Mouse (Mus musculus) kidney, embryonic 16.5 days (tissue): ENCODE measurements around the gene Ccr7. TPM values are rescaled to one million over a fixed set of nuclear protein-coding genes. Genes with fewer than 3 reads are reported as not detected.

Experiments
- ATAC-seq: fragments of 200-750 bp; cut with Nextera tagmentation; 2 replicates; pipeline ENCODE4 v1.8.0; 2017; ENCODE audit warnings: moderate TSS enrichment; ENCODE audit not compliant: low FRiP score, low TSS enrichment
- H3K27ac ChIP-seq: fragments of 300-500 bp; sonication (generic); 2 replicates; pipeline ENCODE4 v1.5.1; 2014; ENCODE audit warnings: low read length
- H3K27me3 ChIP-seq: fragments of 300-500 bp; sonication (generic); 2 replicates; pipeline ENCODE4 v1.6.1; 2014; ENCODE audit warnings: low read length, control low read depth, mixed read lengths; ENCODE audit not compliant: insufficient read depth
- H3K36me3 ChIP-seq: fragments of 300-500 bp; sonication (generic); 2 replicates; pipeline ENCODE4 v1.6.1; 2014; ENCODE audit warnings: low read length, control low read depth, mixed read lengths; ENCODE audit not compliant: insufficient read depth
- H3K4me1 ChIP-seq: fragments of 300-500 bp; sonication (generic); 2 replicates; pipeline ENCODE4 v1.6.1; 2014; ENCODE audit warnings: low read length, control low read depth, mixed read lengths; ENCODE audit not compliant: insufficient read depth
- H3K4me2 ChIP-seq: fragments of 300-500 bp; sonication (generic); replicated peaks from 2 replicates; pipeline ENCODE4 v1.6.1; 2014; ENCODE audit warnings: low read depth, low read length
- H3K4me3 ChIP-seq: fragments of 300-500 bp; sonication (generic); 2 replicates; pipeline ENCODE4 v1.5.1; 2014; ENCODE audit warnings: mild to moderate bottlenecking, low read length
- H3K9ac ChIP-seq: fragments of 300-500 bp; sonication (generic); replicated peaks from 2 replicates; pipeline ENCODE4 v1.6.1; 2014; ENCODE audit warnings: low read length
- H3K9me3 ChIP-seq: fragments of 300-500 bp; sonication (generic); 2 replicates; pipeline ENCODE4 v1.6.1; 2016; ENCODE audit warnings: low read length, control low read depth
- WGBS: fragments of 180-500 bp; shearing (Covaris S2); extraction: QIAGEN DNeasy Blood & Tissue Kit; methylation state at CpG from one replicate; pipeline ENCODE4 v1.1.7; 2014; 5-methylcytosine and 5-hydroxymethylcytosine counted together
- polyA plus RNA-seq: library from polyadenylated mRNA; unstranded; fragments of >200 nt; fragmentation: Nextera tagmentation; extraction: Ambion mirVana; gene quantifications from 2 replicates; pipeline ENCODE4 v1.2.1, GENCODE M21; 2015

Gene Ccr7
- polyA plus RNA-seq = 0.19 and 0.41 TPM in 2 replicates

DNA sequence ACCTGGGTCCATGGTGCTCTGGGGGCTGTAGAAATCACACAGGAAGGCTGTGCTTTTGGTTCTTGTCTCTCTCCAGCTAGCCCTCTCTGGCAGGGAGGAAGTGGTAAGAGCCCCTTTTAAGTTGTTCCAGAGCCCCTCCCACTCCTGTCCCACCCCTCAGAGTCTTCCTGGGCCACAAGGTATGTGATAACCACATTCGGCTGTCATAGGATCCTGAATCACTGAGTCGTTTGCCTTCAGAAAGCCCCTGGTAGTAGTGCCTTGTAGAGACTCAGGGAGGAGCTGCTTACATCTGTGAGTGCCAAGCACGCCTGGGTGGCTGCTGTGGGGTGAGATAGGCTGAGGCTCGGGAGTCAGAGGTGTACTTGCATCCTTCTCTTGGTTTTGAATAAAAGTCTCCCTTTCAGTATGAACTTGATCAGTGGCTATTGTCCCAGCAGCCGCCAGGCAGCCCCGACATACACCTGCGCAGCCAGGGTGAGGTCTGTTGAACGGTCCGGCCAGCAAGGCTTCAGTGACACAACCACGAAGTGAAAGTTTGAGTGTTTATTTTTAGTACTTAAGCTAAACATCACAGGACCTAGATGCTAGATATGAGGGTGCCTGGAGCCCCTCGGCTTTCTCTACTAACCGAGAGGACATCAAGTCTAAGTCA, at the start of gene Ccr7:
Ccr7 (minus strand) TSS at position 91 of the 655 bp plus-strand sequence.
- Histone ChIP-seq H3K27me3 (no peaks in the 10 kb centered on the region), H3K9me3 (no peaks in the 10 kb centered on the region), H3K9ac (no peak within 1 kb of the TSS), H3K4me2 (no peak within 1 kb of the TSS), H3K4me1 (0 out of 2 replicates have a peak, but pooled peaks cover 2% of the 10 kb centered on the region), H3K4me3 (no peak within 1 kb of the TSS), H3K27ac (no peak within 1 kb of the TSS), H3K36me3 (no peaks in the 10 kb centered on the region)
- no peak for ATAC-seq
- WGBS = 67% methylated on average over 12 of the region's 12 CpGs

- no peaks in the 10 kb centered on the region for H3K9me3 ChIP-seq
- no peak overlapping the region for H3K9ac ChIP-seq
- 17% methylated on average over 14 of the region's 14 CpGs for WGBS
- no peaks in the 10 kb centered on the region for H3K36me3 ChIP-seq
- H3K27ac ChIP-seq = no peak overlapping the region
- H3K4me1 ChIP-seq = no peaks in the 10 kb centered on the region
- no peak overlapping the region for H3K4me2 ChIP-seq
- H3K27me3 ChIP-seq = peaks cover 4% of the 10 kb centered on the region; the same call in 1 of the 2 replicates
- no peak for ATAC-seq
- H3K4me3 ChIP-seq = no peak overlapping the region
These were observed 34.3 kb upstream of the Ccr7 start for GRCm38 (mm10) chr11:99189154-99189582.

GRCm38 (mm10) chr11:99187348-99187747, 32.5 kb upstream of the Ccr7 start:
- H3K27ac ChIP-seq = no peak overlapping the region
- no peak overlapping the region for H3K9ac ChIP-seq
- H3K4me3 ChIP-seq = no peak overlapping the region
- H3K4me2 ChIP-seq = no peak overlapping the region
- H3K9me3 ChIP-seq = no peaks in the 10 kb centered on the region
- no peak for ATAC-seq
- WGBS = 90% methylated on average over 4 of the region's 4 CpGs
- H3K27me3 ChIP-seq = peaks cover 4% of the 10 kb centered on the region; the same call in 1 of the 2 replicates
- no peaks in the 10 kb centered on the region for H3K36me3 ChIP-seq
- H3K4me1 ChIP-seq = peaks cover 6% of the 10 kb centered on the region; the same call in 1 of the 2 replicates

GRCm38 (mm10) chr11:99186836-99187235, 32.0 kb upstream of the Ccr7 start:
- Histone ChIP-seq H3K4me2 (no peak overlapping the region), H3K9me3 (no peaks in the 10 kb centered on the region), H3K9ac (no peak overlapping the region), H3K36me3 (no peaks in the 10 kb centered on the region), H3K4me1 (peaks cover 6% of the 10 kb centered on the region; the same call in 1 of the 2 replicates), H3K27me3 (peaks cover 4% of the 10 kb centered on the region; the same call in 1 of the 2 replicates), H3K27ac (no peak overlapping the region), H3K4me3 (no peak overlapping the region)
- ATAC-seq = no peak
- 74% methylated on average over 2 of the region's 2 CpGs for WGBS

DNA sequence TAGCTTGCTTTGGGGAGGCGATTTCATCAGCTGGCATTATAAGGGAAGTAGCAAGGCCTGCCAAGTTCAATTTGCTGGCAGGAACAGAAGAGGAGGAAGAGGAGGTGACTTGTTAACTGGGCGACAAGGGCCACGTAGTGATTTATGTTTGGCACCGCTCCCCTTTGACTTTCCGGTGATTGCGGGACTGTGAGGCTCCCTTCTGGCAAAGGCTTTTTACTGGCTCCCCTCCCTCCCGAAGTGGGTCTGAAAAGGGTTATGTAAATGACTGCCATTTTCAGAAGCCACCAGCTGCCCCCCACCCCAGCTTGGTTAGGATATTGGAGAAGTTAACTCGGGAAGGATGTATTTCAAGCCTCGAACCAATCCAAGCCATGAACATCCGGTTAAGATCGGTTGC, 27.7 kb upstream of the Ccr7 start:
- Histone ChIP-seq H3K36me3 (no peaks in the 10 kb centered on the region), H3K27me3 (no peaks in the 10 kb centered on the region), H3K4me2 (peak overlapping the region; percentile 15; the same call in 1 of the 2 replicates), H3K4me1 (peaks cover 6% of the 10 kb centered on the region; the same call in 1 of the 2 replicates), H3K27ac (no peak overlapping the region), H3K4me3 (no peak overlapping the region), H3K9me3 (no peaks in the 10 kb centered on the region), H3K9ac (no peak overlapping the region)
- WGBS = 27% methylated on average over 11 of the region's 11 CpGs
- ATAC-seq = no peak

DNA sequence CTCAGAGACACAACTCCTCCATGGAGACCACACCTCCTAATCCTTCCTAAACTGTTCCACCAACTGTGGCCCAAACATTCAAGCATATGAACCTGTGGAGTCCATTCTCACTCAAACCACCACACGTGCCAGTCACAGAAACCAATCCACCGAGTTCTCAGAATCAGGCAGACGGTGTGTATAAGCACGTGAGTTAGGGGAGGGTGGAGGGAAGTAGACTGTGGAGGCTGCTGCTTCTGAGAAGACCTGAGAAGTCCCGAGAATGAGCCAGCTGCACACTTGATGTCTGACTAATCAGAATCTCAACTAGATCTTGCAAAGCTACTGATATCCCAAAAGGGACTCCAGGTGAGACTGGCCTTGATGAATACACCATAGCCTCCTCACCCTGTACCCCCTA, 25.2 kb upstream of the Ccr7 start:
- peaks cover 6% of the 10 kb centered on the region; the same call in 1 of the 2 replicates for H3K4me1 ChIP-seq
- no peak overlapping the region for H3K4me3 ChIP-seq
- no peak for ATAC-seq
- H3K9ac ChIP-seq = no peak overlapping the region
- no peak overlapping the region for H3K4me2 ChIP-seq
- H3K36me3 ChIP-seq = no peaks in the 10 kb centered on the region
- WGBS = 93% methylated on average over 5 of the region's 5 CpGs
- H3K9me3 ChIP-seq = no peaks in the 10 kb centered on the region
- H3K27me3 ChIP-seq = no peaks in the 10 kb centered on the region
- no peak overlapping the region for H3K27ac ChIP-seq

- 93% methylated on average over 1 of the region's 3 CpGs for WGBS
- Histone ChIP-seq H3K4me3 (no peak overlapping the region), H3K27ac (no peak overlapping the region), H3K4me1 (peaks cover 4% of the 10 kb centered on the region; the same call in 1 of the 2 replicates), H3K9me3 (no peaks in the 10 kb centered on the region), H3K4me2 (no peak overlapping the region), H3K9ac (no peak overlapping the region), H3K36me3 (no peaks in the 10 kb centered on the region), H3K27me3 (no peaks in the 10 kb centered on the region)
- ATAC-seq = no peak
These were observed 23.0 kb upstream of the Ccr7 start for GRCm38 (mm10) chr11:99177925-99178198.

- no peaks in the 10 kb centered on the region for H3K4me1 ChIP-seq
- WGBS = 72% methylated on average over 5 of the region's 5 CpGs
- H3K4me2 ChIP-seq = no peak overlapping the region
- ATAC-seq = no peak
- H3K27ac ChIP-seq = no peak overlapping the region
- H3K4me3 ChIP-seq = no peak overlapping the region
- no peaks in the 10 kb centered on the region for H3K27me3 ChIP-seq
- H3K9me3 ChIP-seq = no peaks in the 10 kb centered on the region
- no peaks in the 10 kb centered on the region for H3K36me3 ChIP-seq
- no peak overlapping the region for H3K9ac ChIP-seq
These were observed 22.4 kb upstream of the Ccr7 start for GRCm38 (mm10) chr11:99177054-99177924.

DNA sequence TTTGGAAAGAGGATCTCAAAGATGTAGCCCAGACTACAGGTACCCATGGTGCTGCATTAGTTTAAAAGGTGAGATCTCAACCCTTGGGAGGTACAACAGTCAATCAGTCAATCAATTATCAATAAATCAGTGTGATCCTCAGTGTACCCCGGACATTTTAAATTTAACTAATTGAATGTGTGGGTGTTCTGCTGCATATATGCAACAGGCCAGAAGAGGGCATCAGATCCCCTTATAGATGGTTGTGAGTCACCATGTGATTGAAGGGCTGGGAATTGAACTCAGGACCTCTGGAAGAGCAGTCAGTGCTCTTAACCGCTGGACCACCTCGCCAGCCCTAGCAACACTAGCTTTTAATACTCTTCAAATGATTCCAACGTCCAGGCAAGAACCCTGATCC, 17.1 kb upstream of the Ccr7 start:
- H3K4me3 ChIP-seq = no peak overlapping the region
- no peak overlapping the region for H3K4me2 ChIP-seq
- no peaks in the 10 kb centered on the region for H3K27me3 ChIP-seq
- no peaks in the 10 kb centered on the region for H3K9me3 ChIP-seq
- 0 out of 2 replicates have a peak, but pooled peaks cover 3% of the 10 kb centered on the region for H3K4me1 ChIP-seq
- 82% methylated on average over 4 of the region's 4 CpGs for WGBS
- H3K36me3 ChIP-seq = no peaks in the 10 kb centered on the region
- no peak for ATAC-seq
- no peak overlapping the region for H3K9ac ChIP-seq
- no peak overlapping the region for H3K27ac ChIP-seq

DNA sequence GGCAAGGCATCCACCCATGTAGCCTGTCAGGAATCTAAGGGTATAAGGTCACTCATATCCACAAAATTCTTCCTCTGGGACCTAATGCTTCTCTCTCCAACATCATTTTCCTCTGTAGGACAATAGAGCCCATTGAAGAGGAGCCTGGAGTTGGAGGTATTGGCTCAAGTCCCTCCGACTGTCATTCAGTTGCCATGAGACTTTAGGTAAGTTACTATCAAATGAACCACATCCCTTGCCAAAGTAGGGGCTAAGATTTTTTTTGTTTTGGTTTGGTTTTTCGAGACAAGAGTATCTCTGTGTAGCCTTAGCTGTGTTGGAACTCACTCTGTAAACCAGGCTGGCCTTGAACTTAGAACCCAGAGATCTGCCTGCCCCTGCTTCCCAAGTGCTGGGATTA, 16.6 kb upstream of the Ccr7 start:
- Histone ChIP-seq H3K4me1 (0 out of 2 replicates have a peak, but pooled peaks cover 3% of the 10 kb centered on the region), H3K36me3 (no peaks in the 10 kb centered on the region), H3K27me3 (no peaks in the 10 kb centered on the region), H3K9me3 (no peaks in the 10 kb centered on the region), H3K27ac (no peak overlapping the region), H3K9ac (no peak overlapping the region), H3K4me3 (no peak overlapping the region), H3K4me2 (no peak overlapping the region)
- ATAC-seq = no peak
- WGBS = 72% methylated on average over 2 of the region's 2 CpGs
